Mouse (Mus musculus): Measurements from ENCODE around the gene Lbr.

Lbr gene

DNA sequence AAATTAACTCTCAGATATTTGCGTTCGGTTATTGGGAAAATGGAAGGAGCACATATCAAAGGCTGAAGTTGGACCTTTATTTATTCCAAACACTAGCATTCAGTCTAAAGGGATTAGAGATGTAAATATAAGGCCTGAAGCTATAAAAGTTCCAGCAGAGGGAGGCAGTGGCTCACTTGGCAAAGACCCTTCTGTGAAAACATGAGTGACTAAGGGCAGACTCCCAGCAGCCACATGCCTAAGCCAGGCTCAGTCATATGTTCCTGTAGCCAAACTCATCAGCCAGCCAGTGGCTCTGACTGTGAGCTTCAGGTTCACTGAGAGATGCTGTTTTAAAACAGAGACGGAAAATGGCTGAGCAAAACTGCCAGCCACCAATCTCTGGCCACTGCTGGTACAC lies 71.0 kb downstream of the Lbr start:
- DNase-seq (ENCODE audit: low spot score): no peak

- DNase-seq (ENCODE audit: low spot score): no peak
Observed at GRCm38 (mm10) chr1:181769392-181769791, 73.5 kb downstream of the Lbr start.

Data from layer of hippocampus, adult 9-10 months (tissue).